Mouse (Mus musculus) heart, postnatal 0 days (tissue): ENCODE measurements at regions not wholly inside any gene's neighbourhood (a gene's known extent, or its start where the extent isn't known, plus 50 kb on each side); places are given as distances from the start of the nearest gene placed in this dataset.

Experiments
- CTCF ChIP-seq: IDR thresholded peaks from 2 replicates; pipeline ENCODE4 v1.5.1; 2016; ENCODE audit warnings: antibody characterized with exemption, control low read depth, low read depth
- EP300 ChIP-seq: IDR thresholded peaks from 2 replicates; pipeline ENCODE4 v1.6.1; 2016; ENCODE audit warnings: antibody characterized with exemption, low read depth

DNA sequence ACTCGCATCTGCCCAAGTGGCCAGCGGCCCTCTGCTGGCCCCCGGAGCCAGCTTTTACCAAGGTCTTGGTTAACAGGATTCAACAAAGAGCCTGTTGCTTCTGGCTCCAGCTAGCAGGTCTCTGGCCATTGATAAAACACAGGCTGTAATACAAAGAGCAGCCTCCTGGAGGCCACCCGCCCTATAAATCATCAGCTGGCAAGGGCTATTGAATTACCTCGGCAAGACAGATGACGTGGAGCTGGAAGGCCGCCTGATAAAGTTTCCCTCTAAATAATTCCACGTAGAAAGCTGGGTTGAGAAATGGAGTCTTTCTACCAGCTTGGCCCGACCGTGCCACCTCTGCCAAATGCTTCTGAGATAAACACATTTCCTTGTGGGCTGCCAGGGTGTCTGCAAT is 152.8 kb upstream of the Srrm4 start:
- no peak for TF ChIP-seq CTCF
- no peak for TF ChIP-seq EP300
